Mouse (Mus musculus): Measurements from ENCODE around the gene Atp8a2.

DNA sequence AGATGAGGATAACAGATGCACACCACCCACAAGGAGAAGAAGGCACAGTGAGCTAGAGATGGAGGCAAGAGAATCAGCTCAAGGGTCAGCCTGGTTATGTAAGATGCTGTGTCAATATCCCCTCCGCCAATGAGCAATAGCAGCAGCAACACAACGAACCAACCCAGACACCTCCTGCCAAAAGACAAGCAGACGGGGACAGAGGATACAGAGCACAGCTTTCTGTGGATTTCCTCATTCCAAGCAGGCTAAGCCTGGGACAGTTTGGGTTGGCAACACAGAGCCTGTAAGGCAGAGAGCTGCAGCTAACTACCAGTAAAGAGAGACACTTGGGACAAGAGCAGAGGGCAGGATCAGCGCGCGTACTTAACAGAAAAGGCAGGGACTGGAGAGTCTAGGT, 504.8 kb downstream of the Atp8a2 start:
- no peak for TF ChIP-seq TAL1 (IDR thresholded peaks at IDR 0.05; ENCODE audit: low read length)
- no peak for TF ChIP-seq GATA1 (IDR thresholded peaks at IDR 0.05; ENCODE audit: low read length)
